Mouse (Mus musculus) limb, embryonic 14.5 days (tissue): Measurements from ENCODE around the gene Aoc1. TPM values are rescaled to one million over a fixed set of nuclear protein-coding genes. Genes with fewer than 3 reads are reported as not detected.

ENCODE experiments used
- ATAC-seq: fragments of 200-750 bp; cut with Nextera tagmentation; 2 replicates; pipeline ENCODE4 v1.8.0; 2017; ENCODE audit warnings: low read depth, moderate number of reproducible peaks, moderate TSS enrichment; ENCODE audit not compliant: low FRiP score
- DNase-seq: peaks from one replicate; pipeline ENCODE4 v3.0.0-alpha.2; 2015; ENCODE audit warnings: low spot score
- H3K27ac ChIP-seq: fragments of 300-500 bp; sonication (generic); replicated peaks from 2 replicates; pipeline ENCODE4 v1.5.1; 2014; ENCODE audit warnings: low read depth, mild to moderate bottlenecking, low read length, moderate library complexity, mixed read lengths
- H3K27me3 ChIP-seq: fragments of 300-500 bp; sonication (generic); 2 replicates; pipeline ENCODE4 v1.6.1; 2014; ENCODE audit warnings: low read length, mixed read lengths; ENCODE audit not compliant: control insufficient read depth, insufficient read depth
- H3K36me3 ChIP-seq: fragments of 300-500 bp; sonication (generic); 2 replicates; pipeline ENCODE4 v1.6.1; 2014; ENCODE audit warnings: mild to moderate bottlenecking, low read length, moderate library complexity, mixed read lengths; ENCODE audit not compliant: control insufficient read depth, insufficient read depth
- H3K4me1 ChIP-seq: fragments of 300-500 bp; sonication (generic); 2 replicates; pipeline ENCODE4 v1.6.1; 2014; ENCODE audit warnings: antibody characterized with exemption, low read length, mixed read lengths; ENCODE audit not compliant: control insufficient read depth, insufficient read depth
- H3K4me2 ChIP-seq: fragments of 300-500 bp; sonication (generic); replicated peaks from 2 replicates; pipeline ENCODE4 v1.6.1; 2014; ENCODE audit warnings: low read depth, mild to moderate bottlenecking, low read length, moderate library complexity; ENCODE audit not compliant: severe bottlenecking
- H3K4me3 ChIP-seq: fragments of 300-500 bp; sonication (generic); replicated peaks from 2 replicates; pipeline ENCODE4 v1.5.1; 2014; ENCODE audit warnings: low read length
- H3K9ac ChIP-seq: fragments of 300-500 bp; sonication (generic); 2 replicates; pipeline ENCODE4 v1.6.1; 2014; ENCODE audit warnings: mild to moderate bottlenecking, low read depth, low read length, moderate library complexity; ENCODE audit not compliant: severe bottlenecking
- H3K9me3 ChIP-seq: fragments of 300-500 bp; sonication (generic); 2 replicates; pipeline ENCODE4 v1.6.1; 2016; ENCODE audit warnings: low read length; ENCODE audit not compliant: control insufficient read depth
- POLR2A ChIP-seq: fragments of 200-500 bp; IDR thresholded peaks from 2 replicates; pipeline ENCODE4 v1.8.0; 2012; ENCODE audit warnings: inconsistent platforms, mild to moderate bottlenecking, moderate library complexity, borderline replicate concordance; ENCODE audit not compliant: insufficient read depth, insufficient read length; ENCODE audit errors: extremely low read depth
- WGBS: fragments of 180-500 bp; shearing (Covaris S2); extraction: QIAGEN DNeasy Blood & Tissue Kit; methylation state at CpG from one replicate; pipeline ENCODE4 v1.1.7; 2014; 5-methylcytosine and 5-hydroxymethylcytosine counted together
- polyA plus RNA-seq, 2 experiments: library from polyadenylated mRNA; depleted of rRNA in 1 of 2; stranded (reverse) in 1 of 2; unstranded in 1 of 2; fragments of >200 nt; fragmentation: Nextera tagmentation in 1 of 2; extraction: Ambion mirVana in 1 of 2; gene quantifications; 2 replicates each; pipeline versions ENCODE4 v1.2.1 to v1.2.3; 2012 to 2014

Aoc1 gene
- polyA plus RNA-seq, 2 experiments = 0.34 TPM; not detected in 1

GRCm38 (mm10) chr6:48854155-48854554 lies 18.5 kb upstream of the Aoc1 start:
- 97% methylated on average over 2 of the region's 2 CpGs for WGBS
- no peak for TF ChIP-seq POLR2A
- H3K4me3 ChIP-seq = no peak overlapping the region

GRCm38 (mm10) chr6:48857613-48858302 lies 14.9 kb upstream of the Aoc1 start:
- TF ChIP-seq POLR2A = no peak
- Histone ChIP-seq H3K9ac (no peak overlapping the region), H3K4me1 (peaks cover 6% of the 10 kb centered on the region; the same call in 1 of the 2 replicates), H3K27ac (no peak overlapping the region), H3K36me3 (no peaks in the 10 kb centered on the region), H3K4me3 (no peak overlapping the region), H3K27me3 (no peaks in the 10 kb centered on the region), H3K4me2 (no peak overlapping the region), H3K9me3 (no peaks in the 10 kb centered on the region)
- DNase-seq = no peak
- WGBS = 47% methylated on average over 8 of the region's 8 CpGs
- ATAC-seq = no peak

More at GRCm38 (mm10) chr6:48854155-48854554, 18.5 kb upstream of the Aoc1 start:
- no peak for ATAC-seq
- no peak for DNase-seq
- H3K9ac ChIP-seq = no peak overlapping the region
- H3K4me2 ChIP-seq = no peak overlapping the region
- H3K9me3 ChIP-seq = no peaks in the 10 kb centered on the region
- H3K36me3 ChIP-seq = no peaks in the 10 kb centered on the region
- no peak overlapping the region for H3K27ac ChIP-seq
- H3K27me3 ChIP-seq = no peaks in the 10 kb centered on the region
- 0 out of 2 replicates have a peak, but pooled peaks cover 4% of the 10 kb centered on the region for H3K4me1 ChIP-seq

GRCm38 (mm10) chr6:48860130-48860815 lies 12.4 kb upstream of the Aoc1 start:
- DNase-seq = peak; percentile 52
- WGBS = 19% methylated on average over 21 of the region's 23 CpGs
- no peaks in the 10 kb centered on the region for H3K36me3 ChIP-seq
- H3K9me3 ChIP-seq = no peaks in the 10 kb centered on the region
- peak overlapping the region; percentile 14; the same call in 1 of the 2 replicates for H3K4me3 ChIP-seq
- TF ChIP-seq POLR2A = no peak
- no peak for ATAC-seq
- H3K4me2 ChIP-seq = peak overlapping the region; percentile 30; the same call in 1 of the 2 replicates
- H3K4me1 ChIP-seq = peaks cover 4% of the 10 kb centered on the region; the same call in 1 of the 2 replicates
- no peak overlapping the region for H3K9ac ChIP-seq
- no peaks in the 10 kb centered on the region for H3K27me3 ChIP-seq
- no peak overlapping the region for H3K27ac ChIP-seq

GRCm38 (mm10) chr6:48860851-48861250 lies 11.8 kb upstream of the Aoc1 start:
- H3K27me3 ChIP-seq = no peaks in the 10 kb centered on the region
- no peak overlapping the region for H3K27ac ChIP-seq
- 85% methylated on average over 1 of the region's 1 CpGs for WGBS
- H3K36me3 ChIP-seq = no peaks in the 10 kb centered on the region
- no peak for ATAC-seq
- DNase-seq = no peak
- H3K4me2 ChIP-seq = no peak overlapping the region
- no peak for TF ChIP-seq POLR2A
- peaks cover 4% of the 10 kb centered on the region; the same call in 1 of the 2 replicates for H3K4me1 ChIP-seq
- no peaks in the 10 kb centered on the region for H3K9me3 ChIP-seq
- no peak overlapping the region for H3K9ac ChIP-seq
- H3K4me3 ChIP-seq = no peak overlapping the region

GRCm38 (mm10) chr6:48861616-48862280 lies 10.9 kb upstream of the Aoc1 start:
- H3K9ac ChIP-seq = no peak overlapping the region
- H3K27ac ChIP-seq = no peak overlapping the region
- H3K9me3 ChIP-seq = no peaks in the 10 kb centered on the region
- no peak overlapping the region for H3K4me3 ChIP-seq
- peaks cover 4% of the 10 kb centered on the region; the same call in 1 of the 2 replicates for H3K4me1 ChIP-seq
- no peaks in the 10 kb centered on the region for H3K27me3 ChIP-seq
- no peaks in the 10 kb centered on the region for H3K36me3 ChIP-seq
- 68% methylated on average over 12 of the region's 12 CpGs for WGBS
- peak; percentile 9 for DNase-seq
- TF ChIP-seq POLR2A = no peak
- H3K4me2 ChIP-seq = no peak overlapping the region
- ATAC-seq = peak; percentile 83; the same call in 1 of the 2 replicates
